Mouse (Mus musculus) left cerebral cortex, adult 11 months (tissue): ENCODE results near the gene Smo.
"Not testable (repeated sequence)": the region's sequence is repeated elsewhere in the genome, so short reads cannot be mapped to it uniquely, and the experiment has no call there.

Source experiments
- DNase-seq: peaks from one replicate; pipeline ENCODE4 v3.0.0; 2022; ENCODE audit warnings: low spot score

Gene Smo

GRCm38 (mm10) chr6:29728035-29728434, 7.3 kb upstream of the Smo start:
- DNase-seq, result no peak

DNA sequence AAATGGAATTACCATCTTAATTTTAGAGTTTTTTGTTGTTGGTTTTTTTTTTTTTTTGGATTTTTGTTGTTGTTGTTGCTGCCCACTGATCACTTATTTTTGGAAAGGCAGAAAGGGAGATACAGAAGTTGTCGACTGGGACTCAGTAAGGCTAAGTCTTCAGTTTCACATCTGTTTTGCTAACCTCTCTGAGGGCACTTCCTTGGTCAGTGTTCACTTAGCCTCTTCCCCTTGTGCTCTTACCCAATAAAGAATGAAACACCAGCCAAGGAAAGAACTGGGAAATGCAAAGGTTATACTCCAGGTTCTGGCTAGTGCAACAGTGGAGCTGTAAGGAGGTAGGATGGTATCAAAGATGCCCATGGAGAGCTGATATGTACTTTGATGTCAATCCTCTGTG, 5.8 kb upstream of the Smo start:
- no peak for DNase-seq

DNA sequence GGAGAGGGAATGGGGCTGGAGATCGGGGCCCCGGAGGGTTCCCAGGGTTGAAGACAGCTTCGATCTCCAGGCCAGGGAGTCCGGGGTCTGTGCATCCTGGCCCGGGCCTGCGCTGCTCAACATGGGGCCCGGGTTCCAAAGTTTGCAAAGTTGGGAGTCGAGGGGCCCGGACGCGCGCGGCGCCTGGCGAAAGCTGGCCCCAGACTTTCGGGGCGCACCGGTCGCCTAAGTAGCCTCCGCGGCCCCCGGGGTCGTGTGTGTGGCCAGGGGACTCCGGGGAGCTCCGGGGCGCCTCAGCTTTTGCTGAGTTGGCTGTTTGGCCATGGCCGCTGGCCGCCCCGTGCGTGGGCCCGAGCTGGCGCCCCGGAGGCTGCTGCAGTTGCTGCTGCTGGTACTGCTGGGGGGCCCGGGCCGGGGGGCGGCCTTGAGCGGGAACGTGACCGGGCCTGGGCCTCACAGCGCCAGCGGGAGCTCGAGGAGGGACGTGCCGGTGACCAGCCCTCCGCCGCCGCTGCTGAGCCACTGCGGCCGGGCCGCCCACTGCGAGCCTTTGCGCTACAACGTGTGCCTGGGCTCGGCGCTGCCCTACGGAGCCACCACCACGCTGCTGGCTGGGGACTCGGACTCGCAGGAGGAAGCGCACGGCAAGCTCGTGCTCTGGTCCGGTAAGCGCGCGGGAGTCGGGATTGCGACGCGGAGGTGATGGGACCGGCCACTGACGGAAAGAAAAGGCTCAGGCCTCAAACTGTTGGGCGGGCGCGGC, 567 bp downstream of the Smo start:
- DNase-seq, result no peak

DNA sequence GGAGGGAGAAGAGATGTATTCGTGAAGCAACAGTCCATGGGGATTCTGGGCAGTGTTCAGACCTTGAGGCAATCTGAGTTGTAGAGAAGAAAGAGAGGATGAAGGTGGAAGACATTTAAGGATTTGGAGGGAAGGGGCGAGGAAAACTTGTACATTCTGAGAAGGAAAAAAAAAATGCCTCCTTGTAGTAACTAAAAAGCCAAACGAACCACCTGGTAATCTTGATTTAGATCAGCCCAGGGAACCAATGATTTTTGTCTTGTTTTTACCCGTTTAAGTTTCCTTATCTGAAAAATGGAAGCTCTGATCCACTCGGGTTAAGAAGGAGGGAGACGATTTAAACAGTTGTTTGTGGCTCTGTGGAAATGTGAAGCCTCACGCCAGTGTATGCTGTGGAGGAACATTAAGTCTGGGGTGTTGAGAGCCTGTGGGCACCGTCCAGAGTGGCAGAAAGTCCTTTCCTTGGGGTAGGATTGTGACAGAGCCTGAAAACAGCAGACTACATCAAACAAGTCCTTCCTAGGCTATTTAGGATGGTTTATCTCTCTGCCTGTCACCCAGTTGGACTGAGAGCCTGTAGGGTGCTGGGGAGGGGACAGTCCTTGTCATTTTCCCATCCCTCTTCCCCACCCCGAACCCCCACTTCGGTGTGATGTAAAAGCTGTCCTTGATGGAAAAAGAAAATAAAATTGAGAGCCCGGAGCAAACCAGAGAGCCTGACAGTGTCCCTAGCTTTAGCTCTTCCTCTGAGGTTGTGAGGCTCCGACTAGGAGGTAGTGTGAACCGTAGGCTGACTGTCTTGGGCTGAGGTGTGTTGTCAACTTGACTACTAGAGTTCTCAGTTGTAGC, 1.5 kb downstream of the Smo start:
- no peak for DNase-seq

DNA sequence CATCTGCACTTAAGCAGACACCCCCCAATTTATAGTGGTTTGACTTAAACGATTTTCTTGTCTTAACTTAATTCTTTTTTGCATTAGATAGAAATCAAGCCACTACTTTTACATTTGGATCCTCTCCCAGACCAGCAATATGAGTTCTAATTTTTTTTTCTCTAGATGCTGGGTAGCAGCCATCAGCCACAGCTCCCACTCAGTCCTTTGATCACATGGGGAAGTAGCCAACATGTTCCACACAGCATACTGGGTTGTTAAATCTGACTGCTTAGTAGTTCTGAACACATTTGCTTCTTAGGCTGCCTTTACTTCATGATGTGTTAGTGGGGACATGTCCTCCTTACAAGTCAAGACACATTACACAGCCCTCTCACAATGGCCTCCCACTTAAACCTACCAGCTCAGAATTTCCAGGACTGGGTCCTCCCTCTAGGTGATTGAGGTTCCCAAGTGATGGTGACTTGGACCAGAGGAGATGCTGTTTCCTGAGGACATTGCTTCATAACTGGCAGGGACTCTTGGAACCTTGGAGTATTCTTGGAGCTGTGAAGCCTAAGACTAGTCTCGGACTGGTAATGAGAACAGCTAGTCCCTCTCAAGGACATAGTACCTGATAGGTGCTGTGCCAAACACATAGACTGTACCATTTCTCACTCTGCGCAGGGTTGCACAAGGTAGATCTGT, 16.3 kb downstream of the Smo start:
- no peak for DNase-seq

GRCm38 (mm10) chr6:29753336-29753735, 18.0 kb downstream of the Smo start:
- no peak for DNase-seq

DNA sequence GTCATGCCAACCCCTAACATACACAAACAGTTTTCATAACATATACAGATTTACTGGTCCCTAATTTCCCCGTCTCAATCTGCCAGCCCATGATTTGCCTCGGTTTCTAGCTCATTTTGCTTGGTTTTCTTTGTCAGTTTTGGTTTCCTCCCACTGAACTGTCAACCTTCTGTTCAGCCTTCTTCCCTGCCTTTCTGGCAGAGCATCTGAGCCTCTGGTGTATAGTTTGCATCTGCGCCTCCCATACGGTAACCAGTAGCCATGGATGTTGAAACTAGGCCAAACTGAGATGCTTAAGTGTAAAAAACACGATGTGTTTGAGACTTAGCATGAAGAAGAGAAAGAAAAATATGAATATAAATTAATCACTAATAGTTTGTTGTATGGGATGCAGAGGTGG, 20.7 kb downstream of the Smo start:
- no peak for DNase-seq

- DNase-seq, result no peak
These were observed 21.2 kb downstream of the Smo start for GRCm38 (mm10) chr6:29756476-29756875.

GRCm38 (mm10) chr6:29758417-29758816, 23.1 kb downstream of the Smo start:
- peak; percentile 68 for DNase-seq

DNA sequence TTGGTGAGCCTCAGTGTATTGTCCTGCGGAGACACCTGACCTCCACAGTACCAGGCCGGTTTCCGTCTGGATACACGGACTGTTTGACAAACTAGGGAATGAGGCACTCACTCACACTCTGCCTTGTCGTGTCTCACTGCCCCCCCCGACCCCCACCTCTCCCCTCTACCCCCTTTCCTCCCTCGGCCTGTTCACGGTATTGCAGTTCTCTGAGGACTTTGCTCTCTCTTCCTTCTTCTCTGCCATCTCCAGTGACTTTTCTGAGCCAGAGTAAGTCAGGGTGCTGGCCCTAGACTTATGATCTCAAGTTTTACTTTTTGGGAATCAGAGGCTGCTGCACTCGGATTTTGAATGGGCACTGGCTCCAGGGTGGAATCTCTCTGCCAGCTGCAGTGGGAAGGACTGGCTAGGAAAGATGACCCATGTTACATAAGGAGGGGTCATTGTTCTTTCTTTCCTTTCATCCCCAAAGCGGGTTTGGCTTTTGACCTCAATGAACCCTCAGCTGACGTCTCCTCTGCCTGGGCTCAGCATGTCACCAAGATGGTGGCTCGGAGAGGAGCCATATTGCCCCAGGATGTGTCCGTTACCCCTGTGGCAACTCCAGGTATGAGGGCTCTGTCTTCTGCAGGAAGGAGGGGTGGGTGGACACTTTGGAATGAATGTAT, 23.8 kb downstream of the Smo start:
- DNase-seq, result no peak

- DNase-seq, result not testable (repeated sequence)
These were observed 25.1 kb downstream of the Smo start for GRCm38 (mm10) chr6:29760397-29760796.

GRCm38 (mm10) chr6:29761282-29761681, 26.0 kb downstream of the Smo start:
- DNase-seq, result no peak

DNA sequence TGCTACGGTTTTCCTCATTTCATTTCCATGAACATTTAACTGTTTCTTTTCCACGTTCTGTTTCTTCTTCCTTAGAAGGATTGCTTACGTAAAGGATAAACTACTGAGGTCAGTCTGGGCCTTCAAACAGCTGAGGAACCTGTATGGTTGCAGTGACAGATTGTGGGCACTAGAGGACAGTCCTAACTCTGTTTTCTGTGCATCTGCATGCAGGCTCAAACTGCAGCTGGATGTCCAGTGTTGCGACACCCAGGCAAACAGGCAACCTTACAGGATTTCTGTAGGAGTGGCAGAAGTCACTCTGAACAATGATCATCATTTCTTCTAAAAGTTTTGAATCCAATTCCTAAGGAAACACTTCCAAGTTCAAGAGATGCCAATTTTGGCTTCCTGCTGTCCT, 27.2 kb downstream of the Smo start:
- DNase-seq, result no peak

GRCm38 (mm10) chr6:29766874-29767273, 31.6 kb downstream of the Smo start:
- DNase-seq, result no peak

GRCm38 (mm10) chr6:29767813-29768660, 32.7 kb downstream of the Smo start, which contains the start of gene Ahcyl2:
Gene Ahcyl2 (plus strand): TSS chr6:29768011.
- peak; percentile 91 for DNase-seq

GRCm38 (mm10) chr6:29768791-29769441, 33.6 kb downstream of the Smo start:
- DNase-seq, result no peak

GRCm38 (mm10) chr6:29770672-29771321, 35.5 kb downstream of the Smo start:
- no peak for DNase-seq

GRCm38 (mm10) chr6:29772236-29772635, 36.9 kb downstream of the Smo start:
- DNase-seq, result no peak

DNA sequence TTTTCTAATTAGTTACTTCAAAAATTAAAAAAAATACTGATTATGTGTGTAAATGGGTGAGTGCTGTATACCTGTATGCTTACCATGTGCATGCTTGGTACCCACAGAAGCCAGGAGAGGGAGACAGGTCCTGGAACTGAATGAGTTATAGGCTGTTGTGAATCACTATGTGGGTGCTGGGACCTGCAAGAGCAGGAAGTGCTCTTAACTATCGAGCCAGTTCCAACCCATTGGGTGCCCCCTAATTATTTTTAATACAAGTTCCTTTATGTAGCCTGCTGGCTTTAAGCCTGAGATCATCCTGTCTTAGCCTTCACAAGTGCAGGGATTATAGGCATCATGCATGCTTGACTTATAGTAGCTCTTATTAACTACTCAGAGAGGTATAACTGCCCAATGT, 38.9 kb downstream of the Smo start:
- DNase-seq, result no peak

GRCm38 (mm10) chr6:29775609-29776008, 40.3 kb downstream of the Smo start:
- DNase-seq, result no peak
